Mouse (Mus musculus) neural tube, embryonic 15.5 days (tissue): Measurements from ENCODE around the gene Nkx6-2. TPM values are rescaled to one million over a fixed set of nuclear protein-coding genes. Genes with fewer than 3 reads are reported as not detected.

ENCODE experiments used
- ATAC-seq: fragments of 200-750 bp; cut with Nextera tagmentation; 2 replicates; pipeline ENCODE4 v1.8.0; 2017; ENCODE audit warnings: mild to moderate bottlenecking, moderate TSS enrichment, moderate library complexity; ENCODE audit not compliant: low FRiP score
- H3K27ac ChIP-seq: fragments of 300-500 bp; sonication (generic); replicated peaks from 2 replicates; pipeline ENCODE4 v1.5.1; 2015; ENCODE audit warnings: mild to moderate bottlenecking, inconsistent platforms
- H3K27me3 ChIP-seq: fragments of 300-500 bp; sonication (generic); replicated peaks from 2 replicates; pipeline ENCODE4 v1.6.1; 2015; ENCODE audit warnings: inconsistent platforms
- H3K36me3 ChIP-seq: fragments of 300-500 bp; sonication (generic); 2 replicates; pipeline ENCODE4 v1.6.1; 2015; ENCODE audit warnings: inconsistent platforms
- H3K4me1 ChIP-seq: fragments of 300-500 bp; sonication (generic); 2 replicates; pipeline ENCODE4 v1.6.1; 2015; ENCODE audit warnings: inconsistent platforms
- H3K4me2 ChIP-seq: fragments of 300-500 bp; sonication (generic); 2 replicates; pipeline ENCODE4 v1.6.1; 2015; ENCODE audit warnings: inconsistent platforms, mild to moderate bottlenecking, moderate library complexity
- H3K4me3 ChIP-seq: fragments of 300-500 bp; sonication (generic); replicated peaks from 2 replicates; pipeline ENCODE4 v1.5.1; 2015; ENCODE audit warnings: mild to moderate bottlenecking, inconsistent platforms
- H3K9ac ChIP-seq: fragments of 300-500 bp; sonication (generic); replicated peaks from 2 replicates; pipeline ENCODE4 v1.6.1; 2015; ENCODE audit warnings: mild to moderate bottlenecking, inconsistent platforms
- H3K9me3 ChIP-seq: fragments of 300-500 bp; sonication (generic); replicated peaks from 2 replicates; pipeline ENCODE4 v1.6.1; 2016; ENCODE audit warnings: inconsistent platforms
- WGBS: fragments of 180-500 bp; shearing (Covaris S2); methylation state at CpG from one replicate; pipeline ENCODE4 v1.1.7; 2015; ENCODE audit warnings: mixed read lengths; 5-methylcytosine and 5-hydroxymethylcytosine counted together
- polyA plus RNA-seq: library from polyadenylated mRNA; unstranded; fragments of >200 nt; fragmentation: Nextera tagmentation; extraction: Ambion mirVana; gene quantifications from 2 replicates; pipeline ENCODE4 v1.2.1, GENCODE M21; 2015

Nkx6-2 gene
- polyA plus RNA-seq, 1 experiment from 2014 or later, result 7.8 TPM

GRCm38 (mm10) chr7:139564161-139564560, 18.4 kb downstream of the Nkx6-2 start:
- H3K36me3 ChIP-seq, result no peaks in the 10 kb centered on the region
- no peaks in the 10 kb centered on the region for H3K4me1 ChIP-seq
- no peak overlapping the region for H3K9ac ChIP-seq
- no peak overlapping the region for H3K27ac ChIP-seq
- no peak for ATAC-seq
- H3K4me2 ChIP-seq, result no peak overlapping the region
- H3K4me3 ChIP-seq, result no peak overlapping the region
- WGBS, result 96% methylated on average over 2 of the region's 2 CpGs
- peaks cover 34% of the 10 kb centered on the region for H3K27me3 ChIP-seq
- H3K9me3 ChIP-seq, result no peaks in the 10 kb centered on the region

- Histone ChIP-seq H3K27ac (no peak overlapping the region), H3K9me3 (no peaks in the 10 kb centered on the region), H3K9ac (no peak overlapping the region), H3K27me3 (peaks cover 38% of the 10 kb centered on the region), H3K4me2 (no peak overlapping the region), H3K4me1 (no peaks in the 10 kb centered on the region), H3K36me3 (no peaks in the 10 kb centered on the region), H3K4me3 (no peak overlapping the region)
- ATAC-seq, result no peak
- WGBS, result 80% methylated on average over 4 of the region's 4 CpGs
Observed at GRCm38 (mm10) chr7:139563425-139563824, 19.2 kb downstream of the Nkx6-2 start.

- no peak for ATAC-seq
- no peaks in the 10 kb centered on the region for H3K9me3 ChIP-seq
- no peak overlapping the region for H3K4me2 ChIP-seq
- peaks cover 55% of the 10 kb centered on the region for H3K27me3 ChIP-seq
- WGBS, result 95% methylated on average over 10 of the region's 10 CpGs
- no peak overlapping the region for H3K27ac ChIP-seq
- no peak overlapping the region for H3K4me3 ChIP-seq
- H3K36me3 ChIP-seq, result no peaks in the 10 kb centered on the region
- 0 out of 2 replicates have a peak, but pooled peaks cover 6% of the 10 kb centered on the region for H3K4me1 ChIP-seq
- no peak overlapping the region for H3K9ac ChIP-seq
Observed at GRCm38 (mm10) chr7:139559659-139560058, 22.9 kb downstream of the Nkx6-2 start.

- Histone ChIP-seq H3K36me3 (no peaks in the 10 kb centered on the region), H3K27ac (no peak overlapping the region), H3K4me1 (0 out of 2 replicates have a peak, but pooled peaks cover 6% of the 10 kb centered on the region), H3K9ac (no peak overlapping the region), H3K27me3 (peaks cover 66% of the 10 kb centered on the region), H3K9me3 (no peaks in the 10 kb centered on the region), H3K4me2 (no peak overlapping the region), H3K4me3 (no peak overlapping the region)
- no peak for ATAC-seq
- 31% methylated on average over 10 of the region's 10 CpGs for WGBS
Observed at GRCm38 (mm10) chr7:139556746-139557526, 25.7 kb downstream of the Nkx6-2 start.

GRCm38 (mm10) chr7:139556331-139556730, 26.3 kb downstream of the Nkx6-2 start:
- Histone ChIP-seq H3K4me1 (0 out of 2 replicates have a peak, but pooled peaks cover 6% of the 10 kb centered on the region), H3K27me3 (peaks cover 71% of the 10 kb centered on the region), H3K9me3 (no peaks in the 10 kb centered on the region), H3K4me3 (no peak overlapping the region), H3K27ac (no peak overlapping the region), H3K9ac (no peak overlapping the region), H3K36me3 (no peaks in the 10 kb centered on the region), H3K4me2 (no peak overlapping the region)
- no peak for ATAC-seq
- 34% methylated on average over 5 of the region's 5 CpGs for WGBS

GRCm38 (mm10) chr7:139551519-139551918, 31.1 kb downstream of the Nkx6-2 start:
- Histone ChIP-seq H3K4me1 (0 out of 2 replicates have a peak, but pooled peaks cover under 1% of the 10 kb centered on the region), H3K9ac (no peak overlapping the region), H3K27ac (no peak overlapping the region), H3K4me3 (no peak overlapping the region), H3K36me3 (no peaks in the 10 kb centered on the region), H3K27me3 (peaks cover 79% of the 10 kb centered on the region), H3K9me3 (no peaks in the 10 kb centered on the region), H3K4me2 (no peak overlapping the region)
- ATAC-seq, result no peak
- 74% methylated on average over 2 of the region's 2 CpGs for WGBS

GRCm38 (mm10) chr7:139550086-139550783, 32.4 kb downstream of the Nkx6-2 start:
- H3K9ac ChIP-seq, result no peak overlapping the region
- H3K27me3 ChIP-seq, result peaks cover 81% of the 10 kb centered on the region
- no peak overlapping the region for H3K4me2 ChIP-seq
- H3K36me3 ChIP-seq, result no peaks in the 10 kb centered on the region
- H3K9me3 ChIP-seq, result no peaks in the 10 kb centered on the region
- ATAC-seq, result no peak
- H3K4me1 ChIP-seq, result peaks cover 10% of the 10 kb centered on the region
- 79% methylated on average over 3 of the region's 3 CpGs for WGBS
- no peak overlapping the region for H3K4me3 ChIP-seq
- H3K27ac ChIP-seq, result no peak overlapping the region

- Histone ChIP-seq H3K27ac (no peak overlapping the region), H3K4me1 (peaks cover 22% of the 10 kb centered on the region), H3K4me2 (no peak overlapping the region), H3K9me3 (no peaks in the 10 kb centered on the region), H3K9ac (no peak overlapping the region), H3K4me3 (no peak overlapping the region), H3K27me3 (peaks cover 79% of the 10 kb centered on the region), H3K36me3 (no peaks in the 10 kb centered on the region)
- ATAC-seq, result no peak
- 93% methylated on average over 2 of the region's 2 CpGs for WGBS
Observed at GRCm38 (mm10) chr7:139547325-139547724, 35.3 kb downstream of the Nkx6-2 start.

GRCm38 (mm10) chr7:139544706-139545625, 37.6 kb downstream of the Nkx6-2 start:
- ATAC-seq, result peak; percentile 89
- H3K4me3 ChIP-seq, result no peak overlapping the region
- H3K4me1 ChIP-seq, result peaks cover 22% of the 10 kb centered on the region
- H3K9ac ChIP-seq, result 0 out of 2 replicates have a peak overlapping the region, but pooled peaks have one; percentile 3
- H3K27ac ChIP-seq, result peak overlapping the region; percentile 66
- WGBS, result 19% methylated on average over 12 of the region's 12 CpGs
- H3K4me2 ChIP-seq, result 0 out of 2 replicates have a peak overlapping the region, but pooled peaks have one; percentile 17
- H3K27me3 ChIP-seq, result peaks cover 78% of the 10 kb centered on the region
- H3K36me3 ChIP-seq, result no peaks in the 10 kb centered on the region
- no peaks in the 10 kb centered on the region for H3K9me3 ChIP-seq

GRCm38 (mm10) chr7:139541422-139541821, 41.2 kb downstream of the Nkx6-2 start:
- H3K4me2 ChIP-seq, result no peak overlapping the region
- H3K9ac ChIP-seq, result no peak overlapping the region
- no peaks in the 10 kb centered on the region for H3K36me3 ChIP-seq
- H3K4me1 ChIP-seq, result peaks cover 22% of the 10 kb centered on the region
- no peaks in the 10 kb centered on the region for H3K9me3 ChIP-seq
- peaks cover 78% of the 10 kb centered on the region for H3K27me3 ChIP-seq
- no peak for ATAC-seq
- WGBS, result 82% methylated on average over 6 of the region's 6 CpGs
- no peak overlapping the region for H3K27ac ChIP-seq
- no peak overlapping the region for H3K4me3 ChIP-seq

GRCm38 (mm10) chr7:139540601-139541000, 42.0 kb downstream of the Nkx6-2 start:
- peaks cover 80% of the 10 kb centered on the region for H3K27me3 ChIP-seq
- no peak overlapping the region for H3K27ac ChIP-seq
- H3K4me2 ChIP-seq, result no peak overlapping the region
- 85% methylated on average over 1 of the region's 1 CpGs for WGBS
- no peak for ATAC-seq
- no peaks in the 10 kb centered on the region for H3K36me3 ChIP-seq
- no peaks in the 10 kb centered on the region for H3K9me3 ChIP-seq
- no peak overlapping the region for H3K9ac ChIP-seq
- peaks cover 15% of the 10 kb centered on the region for H3K4me1 ChIP-seq
- H3K4me3 ChIP-seq, result no peak overlapping the region
